Mouse (Mus musculus): Measurements from ENCODE around the gene Cpne1. TPM values are rescaled to one million over a fixed set of nuclear protein-coding genes. Genes with fewer than 3 reads are reported as not detected.
A peak's percentile ranks its signal among the peaks of the same experiment; 100 is the strongest.
"Not testable (repeated sequence)": the region's sequence is repeated elsewhere in the genome, so short reads cannot be mapped to it uniquely, and the experiment has no call there.

Cpne1 gene
- polyA plus RNA-seq, 1 experiment from 2014 or later: 55.4 TPM

GRCm38 (mm10) chr2:156142820-156143219, 31.1 kb upstream of the Cpne1 start:
- 88% methylated on average over 2 of the region's 2 CpGs for WGBS
- peak overlapping the region; percentile 77; the same call in 1 of the 2 replicates for H3K4me3 ChIP-seq (ENCODE audit: low read depth, low read length)
- H3K27ac ChIP-seq (replicated peaks; ENCODE audit: low read depth, low read length): no peak overlapping the region
- no peak for ATAC-seq (replicated peaks; ENCODE audit: insufficient number of reproducible peaks, low FRiP score, low TSS enrichment, low read depth)
- H3K27me3 ChIP-seq (ENCODE audit: control insufficient read depth, insufficient read depth, low read length): no peaks in the 10 kb centered on the region
- H3K9ac ChIP-seq (replicated peaks; ENCODE audit: low read length): no peak overlapping the region
- no peak overlapping the region for H3K4me2 ChIP-seq (ENCODE audit: low read depth, low read length)
- H3K9me3 ChIP-seq (replicated peaks; ENCODE audit: control insufficient read depth, low read length): no peaks in the 10 kb centered on the region
- DNase-seq (ENCODE audit: low spot score): no peak
- H3K36me3 ChIP-seq (replicated peaks; ENCODE audit: control insufficient read depth, insufficient read depth, low read depth, low read length): no peaks in the 10 kb centered on the region
- H3K4me1 ChIP-seq (ENCODE audit: control insufficient read depth, insufficient read depth, low read length): no peaks in the 10 kb centered on the region

GRCm38 (mm10) chr2:156135695-156136094, 23.9 kb upstream of the Cpne1 start:
- no peak for DNase-seq (ENCODE audit: low spot score)
- Histone ChIP-seq H3K27ac (replicated peaks; ENCODE audit: low read depth, low read length) (no peak overlapping the region), H3K4me1 (ENCODE audit: control insufficient read depth, insufficient read depth, low read length) (no peaks in the 10 kb centered on the region), H3K9me3 (replicated peaks; ENCODE audit: control insufficient read depth, low read length) (no peaks in the 10 kb centered on the region), H3K27me3 (ENCODE audit: control insufficient read depth, insufficient read depth, low read length) (no peaks in the 10 kb centered on the region), H3K4me2 (ENCODE audit: low read depth, low read length) (no peak overlapping the region), H3K9ac (replicated peaks; ENCODE audit: low read length) (no peak overlapping the region), H3K36me3 (replicated peaks; ENCODE audit: control insufficient read depth, insufficient read depth, low read depth, low read length) (no peaks in the 10 kb centered on the region), H3K4me3 (ENCODE audit: low read depth, low read length) (no peak overlapping the region)
- ATAC-seq (replicated peaks; ENCODE audit: insufficient number of reproducible peaks, low FRiP score, low TSS enrichment, low read depth): no peak
- 88% methylated on average over 6 of the region's 6 CpGs for WGBS

DNA sequence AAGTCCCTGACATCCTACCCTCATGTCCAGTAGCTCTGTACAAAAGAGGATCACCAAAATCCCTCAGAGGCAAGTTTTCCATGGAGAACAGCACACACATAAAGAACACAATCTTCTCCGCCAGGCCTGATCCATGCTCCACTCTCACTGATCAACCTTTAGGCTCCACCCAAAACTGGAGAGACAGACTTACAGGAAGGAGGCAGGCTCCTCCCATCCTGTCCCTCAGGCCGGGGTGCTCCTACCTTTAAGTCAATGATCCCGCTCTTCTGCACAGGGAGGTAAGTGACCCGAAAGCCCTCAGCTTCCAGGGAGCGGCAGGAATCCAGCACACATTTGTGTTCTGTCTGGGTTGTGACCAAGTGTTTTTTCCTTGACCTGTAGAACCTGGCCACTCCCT, 22.4 kb upstream of the Cpne1 start:
- DNase-seq (ENCODE audit: low spot score): no peak
- Histone ChIP-seq H3K4me3 (ENCODE audit: low read depth, low read length) (no peak overlapping the region), H3K4me1 (ENCODE audit: control insufficient read depth, insufficient read depth, low read length) (no peaks in the 10 kb centered on the region), H3K9me3 (replicated peaks; ENCODE audit: control insufficient read depth, low read length) (no peaks in the 10 kb centered on the region), H3K27ac (replicated peaks; ENCODE audit: low read depth, low read length) (no peak overlapping the region), H3K27me3 (ENCODE audit: control insufficient read depth, insufficient read depth, low read length) (no peaks in the 10 kb centered on the region), H3K36me3 (replicated peaks; ENCODE audit: control insufficient read depth, insufficient read depth, low read depth, low read length) (no peaks in the 10 kb centered on the region), H3K4me2 (ENCODE audit: low read depth, low read length) (no peak overlapping the region), H3K9ac (replicated peaks; ENCODE audit: low read length) (no peak overlapping the region)
- ATAC-seq (replicated peaks; ENCODE audit: insufficient number of reproducible peaks, low FRiP score, low TSS enrichment, low read depth): no peak
- 95% methylated on average over 5 of the region's 5 CpGs for WGBS

- WGBS: 96% methylated on average over 5 of the region's 5 CpGs
- no peaks in the 10 kb centered on the region for H3K9me3 ChIP-seq (replicated peaks; ENCODE audit: control insufficient read depth, low read length)
- no peaks in the 10 kb centered on the region for H3K27me3 ChIP-seq (ENCODE audit: control insufficient read depth, insufficient read depth, low read length)
- ATAC-seq (replicated peaks; ENCODE audit: insufficient number of reproducible peaks, low FRiP score, low TSS enrichment, low read depth) (no peak), DNase-seq (ENCODE audit: low spot score) (no peak)
- H3K27ac ChIP-seq (replicated peaks; ENCODE audit: low read depth, low read length): no peak within 1 kb of the TSS
- H3K36me3 ChIP-seq (replicated peaks; ENCODE audit: control insufficient read depth, insufficient read depth, low read depth, low read length): no peaks in the 10 kb centered on the region
- H3K4me3 ChIP-seq (ENCODE audit: low read depth, low read length): no peak within 1 kb of the TSS
- H3K4me2 ChIP-seq (ENCODE audit: low read depth, low read length): no peak within 1 kb of the TSS
- H3K4me1 ChIP-seq (ENCODE audit: control insufficient read depth, insufficient read depth, low read length): no peaks in the 10 kb centered on the region
- no peak within 1 kb of the TSS for H3K9ac ChIP-seq (replicated peaks; ENCODE audit: low read length)
Measured at GRCm38 (mm10) chr2:156126992-156127391, 15.2 kb upstream of the Cpne1 start, which contains the start of gene Gm28036. TSS of gene Gm28036 (minus strand) at chr2:156127092.

DNA sequence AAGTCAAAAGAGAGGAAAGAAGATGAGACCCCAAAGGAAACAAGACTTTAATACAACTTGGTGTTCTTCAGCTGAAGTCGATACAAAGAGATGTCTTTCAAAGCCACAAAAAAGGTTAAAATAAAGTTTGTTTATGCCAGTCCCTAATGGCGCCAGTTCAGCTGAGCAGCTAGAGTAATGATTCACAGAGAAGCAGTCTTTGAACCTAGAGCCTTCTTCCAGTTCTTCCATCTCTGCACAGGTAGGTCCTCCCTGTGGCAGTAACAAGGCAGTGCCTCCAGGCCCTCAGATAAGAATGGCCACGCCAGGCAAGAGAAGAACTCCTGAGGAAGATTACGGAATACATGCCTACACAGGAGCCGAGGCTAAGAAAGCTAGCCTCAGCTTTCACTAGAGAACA, 12.0 kb upstream of the Cpne1 start:
- no peak for ATAC-seq (replicated peaks; ENCODE audit: insufficient number of reproducible peaks, low FRiP score, low TSS enrichment, low read depth)
- no peaks in the 10 kb centered on the region for H3K36me3 ChIP-seq (replicated peaks; ENCODE audit: control insufficient read depth, insufficient read depth, low read depth, low read length)

GRCm38 (mm10) chr2:156119566-156119965, 7.8 kb upstream of the Cpne1 start:
- DNase-seq (ENCODE audit: low spot score) (no peak), ATAC-seq (replicated peaks; ENCODE audit: insufficient number of reproducible peaks, low FRiP score, low TSS enrichment, low read depth) (no peak)
- Histone ChIP-seq H3K27ac (replicated peaks; ENCODE audit: low read depth, low read length) (no peak overlapping the region), H3K27me3 (ENCODE audit: control insufficient read depth, insufficient read depth, low read length) (no peaks in the 10 kb centered on the region), H3K9ac (replicated peaks; ENCODE audit: low read length) (no peak overlapping the region), H3K4me2 (ENCODE audit: low read depth, low read length) (no peak overlapping the region), H3K4me1 (ENCODE audit: control insufficient read depth, insufficient read depth, low read length) (no peaks in the 10 kb centered on the region), H3K4me3 (ENCODE audit: low read depth, low read length) (no peak overlapping the region), H3K9me3 (replicated peaks; ENCODE audit: control insufficient read depth, low read length) (no peaks in the 10 kb centered on the region), H3K36me3 (replicated peaks; ENCODE audit: control insufficient read depth, insufficient read depth, low read depth, low read length) (no peaks in the 10 kb centered on the region)

More for the DNA sequence above, 12.0 kb upstream of the Cpne1 start:
- Histone ChIP-seq H3K9ac (replicated peaks; ENCODE audit: low read length) (no peak overlapping the region), H3K27me3 (ENCODE audit: control insufficient read depth, insufficient read depth, low read length) (no peaks in the 10 kb centered on the region), H3K4me3 (ENCODE audit: low read depth, low read length) (no peak overlapping the region), H3K4me1 (ENCODE audit: control insufficient read depth, insufficient read depth, low read length) (no peaks in the 10 kb centered on the region), H3K4me2 (ENCODE audit: low read depth, low read length) (no peak overlapping the region), H3K9me3 (replicated peaks; ENCODE audit: control insufficient read depth, low read length) (no peaks in the 10 kb centered on the region), H3K27ac (replicated peaks; ENCODE audit: low read depth, low read length) (no peak overlapping the region)
- no peak for DNase-seq (ENCODE audit: low spot score)
- WGBS: 94% methylated on average over 5 of the region's 5 CpGs

GRCm38 (mm10) chr2:156112080-156112423, 287 bp upstream of the Cpne1 start:
- not testable (repeated sequence) for ATAC-seq (replicated peaks; ENCODE audit: insufficient number of reproducible peaks, low FRiP score, low TSS enrichment, low read depth); H3K9me3 ChIP-seq (replicated peaks; ENCODE audit: control insufficient read depth, low read length); H3K36me3 ChIP-seq (replicated peaks; ENCODE audit: control insufficient read depth, insufficient read depth, low read depth, low read length); H3K4me1 ChIP-seq (ENCODE audit: control insufficient read depth, insufficient read depth, low read length); DNase-seq (ENCODE audit: low spot score); H3K27me3 ChIP-seq (ENCODE audit: control insufficient read depth, insufficient read depth, low read length)
- H3K4me2 ChIP-seq (ENCODE audit: low read depth, low read length): peak overlapping the region; percentile 39
- H3K9ac ChIP-seq (replicated peaks; ENCODE audit: low read length): peak overlapping the region; percentile 98
- H3K27ac ChIP-seq (replicated peaks; ENCODE audit: low read depth, low read length): peak overlapping the region; percentile 82; the same call in 1 of the 2 replicates
- WGBS: 30% methylated on average over 5 of the region's 5 CpGs
- H3K4me3 ChIP-seq (ENCODE audit: low read depth, low read length): peak overlapping the region; percentile 89

DNA sequence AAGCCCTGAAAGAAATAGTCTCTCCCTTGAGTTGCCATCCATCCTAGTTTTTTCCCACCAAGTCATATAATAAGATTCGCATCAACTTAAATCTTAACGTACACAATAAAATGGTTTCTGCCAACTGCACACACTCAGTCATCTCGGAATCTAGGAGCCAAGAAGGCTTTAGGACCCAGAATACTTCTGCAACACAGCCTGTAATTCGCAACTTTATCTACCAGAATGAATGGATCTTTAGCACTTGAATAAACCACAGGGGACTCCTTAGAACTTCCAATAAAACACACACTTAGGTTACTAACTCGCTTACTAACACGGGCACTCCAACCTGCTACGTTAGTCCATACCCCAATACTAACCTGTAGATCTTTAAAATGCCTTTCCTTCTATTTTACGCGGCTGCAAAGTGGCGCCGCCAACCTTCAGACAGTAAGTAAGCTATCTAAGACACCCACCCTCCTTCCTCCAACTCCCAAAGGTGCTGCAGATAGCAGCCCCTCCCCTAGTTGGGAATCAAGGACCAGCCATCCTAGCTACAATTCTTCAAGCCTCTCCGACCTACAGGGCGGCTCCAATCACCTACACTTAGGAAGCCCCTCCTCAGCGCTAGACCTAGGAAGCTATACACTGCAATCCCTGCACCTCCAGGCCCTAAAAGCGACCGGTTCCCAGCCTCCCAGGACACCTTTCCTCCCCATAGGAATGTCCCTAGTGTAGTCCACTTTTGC, 973 bp downstream of the Cpne1 start:
- H3K4me3 ChIP-seq (ENCODE audit: low read depth, low read length): peak overlapping the region; percentile 89
- no peaks in the 10 kb centered on the region for H3K36me3 ChIP-seq (replicated peaks; ENCODE audit: control insufficient read depth, insufficient read depth, low read depth, low read length)
- peak overlapping the region; percentile 98 for H3K9ac ChIP-seq (replicated peaks; ENCODE audit: low read length)
- DNase-seq (ENCODE audit: low spot score) (peak; percentile 61), ATAC-seq (replicated peaks; ENCODE audit: insufficient number of reproducible peaks, low FRiP score, low TSS enrichment, low read depth) (peak; percentile 80)
- H3K4me1 ChIP-seq (ENCODE audit: control insufficient read depth, insufficient read depth, low read length): no peaks in the 10 kb centered on the region
- no peaks in the 10 kb centered on the region for H3K9me3 ChIP-seq (replicated peaks; ENCODE audit: control insufficient read depth, low read length)
- H3K4me2 ChIP-seq (ENCODE audit: low read depth, low read length): peak overlapping the region; percentile 47
- H3K27me3 ChIP-seq (ENCODE audit: control insufficient read depth, insufficient read depth, low read length): no peaks in the 10 kb centered on the region
- 1% methylated on average over 16 of the region's 16 CpGs for WGBS
- H3K27ac ChIP-seq (replicated peaks; ENCODE audit: low read depth, low read length): peak overlapping the region; percentile 82

Data from embryonic facial prominence, embryonic 11.5 days (tissue).